Mouse (Mus musculus): ENCODE results near the gene Mov10l1. TPM values are rescaled to one million over a fixed set of nuclear protein-coding genes. Genes with fewer than 3 reads are reported as not detected.

Mov10l1 gene
- total RNA-seq, 1 experiment, result 34.4 TPM

GRCm38 (mm10) chr15:89060811-89061460 lies 78.2 kb downstream of the Mov10l1 start:
- no peaks in the 10 kb centered on the region for H3K9me3 ChIP-seq (ENCODE audit: control insufficient read depth, insufficient read depth, low read depth, low read length)
- H3K4me1 ChIP-seq (ENCODE audit: control insufficient read depth in 2 of 2, insufficient read depth in 2 of 2, low read length in 2 of 2, poor library complexity in 1 of 2), result peaks cover 0 to 6% of the 10 kb centered on the region in 2 experiments; a peak in 1 of 4 replicates
- DNase-seq (ENCODE audit: low read depth, low spot score), result no peak
- H3K36me3 ChIP-seq (ENCODE audit: control insufficient read depth, insufficient read depth, low read length, poor library complexity, severe bottlenecking), result no peaks in the 10 kb centered on the region
- no peak overlapping the region for H3K9ac ChIP-seq (ENCODE audit: insufficient read depth, low read depth, low read length, poor library complexity, severe bottlenecking)
- in situ Hi-C loops (cut with MboI; ENCODE audit: low sequenced_read_pairs in 2 of 2, unreplicated experiment in 2 of 2), result no loop called here
- no peak for TF ChIP-seq MAFK (IDR thresholded peaks at IDR 0.05; ENCODE audit: insufficient read depth, low read depth, low read length)
- H3K27ac ChIP-seq (ENCODE audit: insufficient read depth, low read depth, low read length, poor library complexity, severe bottlenecking), result no peak overlapping the region
- H3K4me3 ChIP-seq (ENCODE audit: insufficient read depth in 1 of 2, low read depth in 1 of 2, low read length in 2 of 2, poor library complexity in 1 of 2, severe bottlenecking in 1 of 2), result peak overlapping the region in 1 of 2 experiments; percentile 83; a peak in 1 of 4 replicates

DNA sequence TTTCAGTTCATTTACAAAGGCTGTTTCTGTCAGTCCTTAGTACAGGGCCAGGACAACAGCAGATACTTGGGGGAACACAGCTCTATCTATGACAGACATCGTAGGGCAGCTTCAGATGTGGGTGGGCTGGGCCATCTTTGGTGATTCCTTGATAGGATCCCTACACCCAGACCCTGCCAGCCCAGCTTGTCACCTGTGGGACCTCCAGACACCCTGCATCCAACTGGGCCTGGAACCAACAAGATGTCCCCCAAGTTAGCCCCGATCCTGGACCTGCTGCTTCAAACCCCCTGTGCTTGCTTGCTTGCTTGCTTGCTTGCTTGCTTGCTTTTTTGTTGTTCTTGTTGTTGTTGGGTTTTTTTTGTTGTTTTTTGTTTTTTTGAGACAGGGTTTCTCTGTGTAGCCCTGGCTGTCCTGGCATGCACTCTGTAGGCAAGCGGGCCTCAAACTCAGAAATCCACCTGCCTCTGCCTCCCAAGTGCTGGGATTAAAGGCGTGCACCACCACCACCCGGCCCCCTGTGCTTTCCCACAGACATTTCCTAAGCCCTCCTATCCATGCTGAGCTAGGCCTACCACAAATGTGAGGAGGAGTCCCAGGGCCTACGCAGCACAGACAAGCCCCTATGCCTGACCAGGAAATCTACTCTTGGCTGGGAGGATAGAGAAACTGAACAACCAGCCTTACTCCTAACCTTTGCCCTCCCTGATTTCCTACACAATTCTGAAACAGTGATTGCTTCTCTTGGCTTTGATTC lies 79.2 kb downstream of the Mov10l1 start:
- no peaks in the 10 kb centered on the region for H3K9me3 ChIP-seq (ENCODE audit: control insufficient read depth, insufficient read depth, low read depth, low read length)
- H3K36me3 ChIP-seq (ENCODE audit: control insufficient read depth, insufficient read depth, low read length, poor library complexity, severe bottlenecking), result no peaks in the 10 kb centered on the region
- H3K9ac ChIP-seq (ENCODE audit: insufficient read depth, low read depth, low read length, poor library complexity, severe bottlenecking), result no peak overlapping the region
- no peak for DNase-seq (ENCODE audit: low read depth, low spot score)
- H3K27ac ChIP-seq (ENCODE audit: insufficient read depth, low read depth, low read length, poor library complexity, severe bottlenecking), result no peak overlapping the region
- no peak overlapping the region for H3K4me3 ChIP-seq (ENCODE audit: insufficient read depth in 1 of 2, low read depth in 1 of 2, low read length in 2 of 2, poor library complexity in 1 of 2, severe bottlenecking in 1 of 2)
- peaks cover 0 to 6% of the 10 kb centered on the region in 2 experiments; a peak in 1 of 4 replicates for H3K4me1 ChIP-seq (ENCODE audit: control insufficient read depth in 2 of 2, insufficient read depth in 2 of 2, low read length in 2 of 2, poor library complexity in 1 of 2)
- TF ChIP-seq CHD2 (IDR thresholded peaks at IDR 0.05; ENCODE audit: low read depth, low read length) (no peak), HCFC1 (IDR thresholded peaks at IDR 0.05; ENCODE audit: borderline replicate concordance, insufficient read depth, low read length) (no peak), MAFK (IDR thresholded peaks at IDR 0.05; ENCODE audit: insufficient read depth, low read depth, low read length) (no peak), ZNF384 (IDR thresholded peaks at IDR 0.05; ENCODE audit: low read depth, low read length) (no peak), ZC3H11A (IDR thresholded peaks at IDR 0.05; ENCODE audit: borderline replicate concordance, low read depth, low read length) (no peak)
- in situ Hi-C loops (cut with MboI; ENCODE audit: low sequenced_read_pairs in 2 of 2, unreplicated experiment in 2 of 2), result no loop called here

DNA sequence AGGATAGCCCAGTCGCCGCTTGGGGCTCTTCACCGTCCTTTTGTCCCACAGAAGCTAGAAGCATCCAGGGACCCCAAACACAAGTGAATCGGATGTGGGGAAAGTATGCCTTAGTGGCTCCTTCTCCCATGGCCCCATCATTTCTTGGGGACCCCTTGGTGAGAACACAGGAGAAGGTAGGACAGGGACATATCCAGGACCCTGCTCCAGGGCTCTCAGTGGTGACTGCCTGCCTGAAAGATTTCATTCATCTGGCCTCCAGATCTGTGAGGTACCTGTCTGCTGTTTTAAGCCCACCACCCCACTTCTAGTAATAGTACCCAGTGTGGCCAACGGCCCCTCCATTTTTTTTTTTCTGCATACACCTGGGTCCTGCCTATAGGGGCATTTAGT lies 79.8 kb downstream of the Mov10l1 start:
- Histone ChIP-seq H3K27ac (ENCODE audit: insufficient read depth, low read depth, low read length, poor library complexity, severe bottlenecking) (no peak overlapping the region), H3K9ac (ENCODE audit: insufficient read depth, low read depth, low read length, poor library complexity, severe bottlenecking) (no peak overlapping the region), H3K4me3 (ENCODE audit: insufficient read depth in 1 of 2, low read depth in 1 of 2, low read length in 2 of 2, poor library complexity in 1 of 2, severe bottlenecking in 1 of 2) (no peak overlapping the region), H3K36me3 (ENCODE audit: control insufficient read depth, insufficient read depth, low read length, poor library complexity, severe bottlenecking) (no peaks in the 10 kb centered on the region), H3K9me3 (ENCODE audit: control insufficient read depth, insufficient read depth, low read depth, low read length) (no peaks in the 10 kb centered on the region), H3K4me1 (ENCODE audit: control insufficient read depth in 2 of 2, insufficient read depth in 2 of 2, low read length in 2 of 2, poor library complexity in 1 of 2) (peaks cover 0 to 8% of the 10 kb centered on the region in 2 experiments; a peak in 1 of 4 replicates)
- TF ChIP-seq ZNF384 (IDR thresholded peaks at IDR 0.05; ENCODE audit: low read depth, low read length), result no peak
- TF ChIP-seq CHD2 (IDR thresholded peaks at IDR 0.05; ENCODE audit: low read depth, low read length), result no peak
- TF ChIP-seq HCFC1 (IDR thresholded peaks at IDR 0.05; ENCODE audit: borderline replicate concordance, insufficient read depth, low read length), result no peak
- no peak for TF ChIP-seq ZC3H11A (IDR thresholded peaks at IDR 0.05; ENCODE audit: borderline replicate concordance, low read depth, low read length)
- no peak for TF ChIP-seq MAFK (IDR thresholded peaks at IDR 0.05; ENCODE audit: insufficient read depth, low read depth, low read length)
- DNase-seq (ENCODE audit: low read depth, low spot score), result no peak
- in situ Hi-C loops (cut with MboI; ENCODE audit: low sequenced_read_pairs in 2 of 2, unreplicated experiment in 2 of 2), result no loop called here

DNA sequence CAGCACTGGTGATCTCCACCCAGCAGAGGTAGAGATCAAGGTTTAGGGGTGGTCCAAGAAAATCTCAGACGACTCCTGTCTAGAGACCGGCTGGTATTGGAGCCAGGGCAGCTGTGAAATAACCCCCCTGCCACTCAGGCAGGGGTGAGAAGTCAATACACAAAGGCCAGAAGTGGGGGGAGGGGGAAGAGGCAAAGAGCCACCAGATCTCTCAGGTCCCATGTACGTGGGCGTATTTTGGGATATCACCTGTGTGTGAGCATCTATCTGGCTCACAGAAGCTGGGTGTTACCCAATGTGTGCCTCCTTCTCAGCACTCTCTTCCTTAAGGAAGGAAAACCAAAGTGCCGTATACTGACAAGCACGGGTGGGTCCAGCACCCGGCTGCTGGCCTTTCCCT lies 80.3 kb downstream of the Mov10l1 start:
- Histone ChIP-seq H3K4me3 (ENCODE audit: insufficient read depth in 1 of 2, low read depth in 1 of 2, low read length in 2 of 2, poor library complexity in 1 of 2, severe bottlenecking in 1 of 2) (no peak overlapping the region), H3K9ac (ENCODE audit: insufficient read depth, low read depth, low read length, poor library complexity, severe bottlenecking) (no peak overlapping the region), H3K27ac (ENCODE audit: insufficient read depth, low read depth, low read length, poor library complexity, severe bottlenecking) (no peak overlapping the region), H3K9me3 (ENCODE audit: control insufficient read depth, insufficient read depth, low read depth, low read length) (no peaks in the 10 kb centered on the region), H3K4me1 (ENCODE audit: control insufficient read depth in 2 of 2, insufficient read depth in 2 of 2, low read length in 2 of 2, poor library complexity in 1 of 2) (peaks cover 0 to 10% of the 10 kb centered on the region in 2 experiments; a peak in 1 of 4 replicates), H3K36me3 (ENCODE audit: control insufficient read depth, insufficient read depth, low read length, poor library complexity, severe bottlenecking) (no peaks in the 10 kb centered on the region)
- in situ Hi-C loops (cut with MboI; ENCODE audit: low sequenced_read_pairs in 2 of 2, unreplicated experiment in 2 of 2), result no loop called here
- DNase-seq (ENCODE audit: low read depth, low spot score), result no peak
- TF ChIP-seq ZC3H11A (IDR thresholded peaks at IDR 0.05; ENCODE audit: borderline replicate concordance, low read depth, low read length) (no peak), MAFK (IDR thresholded peaks at IDR 0.05; ENCODE audit: insufficient read depth, low read depth, low read length) (no peak), HCFC1 (IDR thresholded peaks at IDR 0.05; ENCODE audit: borderline replicate concordance, insufficient read depth, low read length) (no peak), CHD2 (IDR thresholded peaks at IDR 0.05; ENCODE audit: low read depth, low read length) (no peak), ZNF384 (IDR thresholded peaks at IDR 0.05; ENCODE audit: low read depth, low read length) (no peak)
